Mouse (Mus musculus): ENCODE data around the gene Cops7b.
A peak's percentile ranks its signal among the peaks of the same experiment; 100 is the strongest.

The Cops7b gene

DNA sequence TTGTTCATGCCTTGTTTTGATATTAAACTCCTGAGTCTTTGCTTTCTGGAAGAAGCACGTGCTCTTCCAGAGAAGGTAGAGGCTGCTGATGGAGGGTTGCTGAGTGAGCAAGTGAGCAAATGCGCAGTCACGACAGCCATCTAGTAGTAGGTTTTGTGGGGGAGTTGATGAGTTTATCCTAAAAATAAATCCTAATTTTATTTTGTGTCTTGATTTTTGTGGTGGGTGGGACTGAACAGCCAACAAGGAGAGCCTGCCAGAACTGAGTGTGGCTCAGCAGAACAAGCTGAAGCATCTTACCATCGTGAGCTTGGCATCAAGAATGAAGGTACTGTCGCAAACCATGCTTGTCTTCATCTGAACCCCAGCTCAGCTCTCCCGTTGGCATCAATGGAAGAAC is 13.8 kb downstream of the Cops7b start:
- DNase-seq (ENCODE audit: low spot score in 2 of 2) = peak; percentile 24 to 56

GRCm38 (mm10) chr1:86598516-86598915 is 15.8 kb downstream of the Cops7b start:
- no peak for DNase-seq (ENCODE audit: low spot score in 2 of 2)

- no peak for DNase-seq (ENCODE audit: low spot score in 2 of 2)
Observed at GRCm38 (mm10) chr1:86600117-86600516, 17.4 kb downstream of the Cops7b start.

DNA sequence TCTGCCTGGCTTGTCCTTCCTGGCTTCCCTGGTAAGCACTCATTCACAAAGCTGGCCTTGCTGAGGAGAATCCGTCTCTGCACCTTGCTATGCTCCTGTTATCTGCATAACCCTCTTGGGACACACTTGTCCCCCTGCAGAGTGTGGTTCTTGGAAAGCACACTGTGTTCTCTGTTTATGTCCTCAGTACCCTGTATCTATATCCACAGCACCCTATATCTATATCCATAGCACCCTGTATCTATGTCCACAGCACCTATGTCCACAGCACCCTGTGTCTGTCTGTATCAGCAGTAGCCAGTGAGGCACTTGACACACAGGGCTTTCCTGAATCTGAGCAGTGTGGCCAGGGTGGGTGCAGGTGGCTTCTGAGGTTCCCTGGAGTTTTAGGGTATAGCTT is 28.2 kb downstream of the Cops7b start:
- DNase-seq (ENCODE audit: low spot score in 2 of 2) = no peak

DNA sequence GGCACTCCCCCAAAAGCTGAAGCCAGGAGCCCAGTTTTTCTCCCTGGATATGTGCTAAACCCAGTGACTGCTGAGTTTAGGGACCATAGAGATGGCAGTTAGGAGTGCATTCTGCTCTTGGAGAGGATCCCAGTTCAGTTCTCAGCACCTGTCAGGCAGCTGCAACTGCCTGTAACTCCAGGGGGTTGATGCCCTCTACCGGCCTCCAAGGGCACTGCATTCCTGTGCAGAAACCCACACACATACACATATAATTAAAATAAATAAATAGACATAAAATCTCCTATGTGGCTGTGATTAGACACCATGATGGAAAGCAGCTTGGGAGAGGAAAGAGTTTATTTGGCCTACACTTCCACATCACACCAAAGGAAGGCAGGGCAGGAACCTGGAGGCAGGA is 29.4 kb downstream of the Cops7b start:
- DNase-seq (ENCODE audit: low spot score in 2 of 2) = no peak

GRCm38 (mm10) chr1:86614269-86614668 is 31.6 kb downstream of the Cops7b start:
- DNase-seq (ENCODE audit: low spot score in 2 of 2) = no peak

DNA sequence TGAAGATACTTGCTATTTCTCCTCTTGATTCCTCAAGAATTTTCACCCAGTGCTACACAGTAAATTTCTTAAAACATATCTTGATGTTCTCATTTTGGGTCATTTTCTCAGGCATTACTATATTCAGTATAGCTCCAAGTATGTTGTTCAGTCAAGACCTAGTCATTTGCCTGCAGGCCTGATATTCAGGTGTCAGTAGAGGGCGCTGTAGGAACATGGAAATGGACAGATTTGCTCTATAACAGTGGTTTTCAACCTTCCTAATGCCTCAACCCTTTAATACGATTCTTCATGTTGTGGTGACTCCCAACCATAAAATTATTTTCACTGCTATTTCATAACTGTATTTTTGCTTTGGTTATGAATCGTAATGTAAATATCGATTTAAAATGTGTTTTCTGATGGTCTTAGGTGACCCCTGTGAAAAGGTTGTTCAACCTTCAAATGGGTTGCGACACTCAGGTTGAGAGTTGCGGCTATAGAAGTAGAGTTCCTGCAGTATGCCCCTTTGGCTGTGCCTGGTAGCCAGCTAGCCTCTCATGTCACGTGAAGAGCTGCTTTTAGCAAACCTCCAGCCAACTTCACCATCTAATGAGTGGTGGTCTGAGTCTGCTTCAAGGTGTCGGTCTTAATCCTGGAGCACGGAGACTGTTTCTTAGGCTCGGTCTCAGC is 35.9 kb downstream of the Cops7b start:
- DNase-seq (ENCODE audit: low spot score in 2 of 2) = peak; percentile 57 to 60

- no peak for DNase-seq (ENCODE audit: low spot score in 2 of 2)
Observed at GRCm38 (mm10) chr1:86622296-86622695, 39.6 kb downstream of the Cops7b start.

DNA sequence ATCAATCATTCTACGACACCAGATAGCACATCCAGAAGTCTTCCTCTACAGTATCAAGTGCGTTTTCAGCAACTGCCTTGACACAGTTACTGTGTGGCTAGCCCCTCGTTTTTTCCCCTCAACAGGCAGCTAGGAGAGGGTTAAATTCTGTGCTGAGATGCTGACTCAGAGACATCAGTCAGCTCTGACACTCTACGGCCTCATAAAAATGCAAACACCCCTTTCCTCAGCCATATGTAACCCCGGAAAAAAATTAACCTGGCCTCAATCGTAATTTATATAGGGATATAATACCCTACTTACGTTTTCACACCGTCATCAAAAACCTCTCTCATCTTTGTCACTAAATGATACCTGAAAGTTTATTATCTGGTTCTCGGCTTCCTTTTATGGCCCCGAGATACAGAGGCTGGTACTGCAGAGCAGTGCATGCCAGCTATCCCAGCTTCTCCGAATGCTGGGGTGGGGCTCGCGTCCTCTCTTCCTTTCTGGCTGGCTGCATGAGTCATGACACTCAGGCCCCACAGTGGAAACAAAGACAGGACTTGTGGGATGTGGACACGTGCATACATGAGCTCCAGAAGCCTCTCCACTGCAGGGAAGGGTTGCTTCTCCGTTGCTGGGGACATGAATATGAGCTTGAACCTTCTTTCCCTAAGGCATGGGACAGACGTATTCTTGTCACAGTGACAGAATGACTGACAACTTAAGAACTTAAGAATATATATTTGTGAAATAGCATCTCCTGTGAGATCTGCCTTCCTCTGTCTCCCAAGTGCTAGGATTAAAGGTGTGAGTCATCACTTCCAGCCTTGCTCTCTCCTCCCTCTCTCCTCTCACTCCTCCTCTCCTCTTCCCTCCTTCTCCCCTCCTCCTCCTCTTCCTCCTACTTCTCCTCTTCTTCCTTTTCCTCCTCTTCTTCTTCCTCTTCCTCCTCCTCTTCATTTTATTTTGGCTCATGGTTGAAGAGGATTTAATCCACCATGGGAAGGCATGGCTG is 40.6 kb downstream of the Cops7b start:
- no peak for DNase-seq (ENCODE audit: low spot score in 2 of 2)

GRCm38 (mm10) chr1:86628270-86628669 is 45.6 kb downstream of the Cops7b start:
- no peak for DNase-seq (ENCODE audit: low spot score in 2 of 2)

GRCm38 (mm10) chr1:86629936-86630335 is 47.2 kb downstream of the Cops7b start:
- DNase-seq (ENCODE audit: low spot score in 2 of 2) = no peak

DNA sequence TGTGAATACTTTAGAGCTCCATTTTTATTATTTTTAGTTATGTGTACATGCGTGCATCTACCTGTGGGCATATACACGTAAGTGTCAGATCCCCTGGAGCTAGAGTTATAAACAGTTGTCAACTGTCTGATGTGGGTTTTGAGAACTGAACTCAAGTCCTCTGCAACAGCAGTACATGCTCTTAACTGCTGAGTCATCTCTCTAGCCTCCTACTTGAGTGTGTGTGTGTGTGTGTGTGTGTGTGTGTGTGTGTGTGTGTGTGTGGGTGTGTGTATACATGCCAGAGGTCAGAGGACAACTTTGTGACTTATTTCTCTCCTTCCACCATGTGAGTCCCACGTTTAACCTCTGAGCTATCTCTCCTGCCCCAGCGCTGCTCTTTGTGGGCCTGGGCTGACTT is 47.8 kb downstream of the Cops7b start:
- no peak for DNase-seq (ENCODE audit: low spot score in 2 of 2)

DNA sequence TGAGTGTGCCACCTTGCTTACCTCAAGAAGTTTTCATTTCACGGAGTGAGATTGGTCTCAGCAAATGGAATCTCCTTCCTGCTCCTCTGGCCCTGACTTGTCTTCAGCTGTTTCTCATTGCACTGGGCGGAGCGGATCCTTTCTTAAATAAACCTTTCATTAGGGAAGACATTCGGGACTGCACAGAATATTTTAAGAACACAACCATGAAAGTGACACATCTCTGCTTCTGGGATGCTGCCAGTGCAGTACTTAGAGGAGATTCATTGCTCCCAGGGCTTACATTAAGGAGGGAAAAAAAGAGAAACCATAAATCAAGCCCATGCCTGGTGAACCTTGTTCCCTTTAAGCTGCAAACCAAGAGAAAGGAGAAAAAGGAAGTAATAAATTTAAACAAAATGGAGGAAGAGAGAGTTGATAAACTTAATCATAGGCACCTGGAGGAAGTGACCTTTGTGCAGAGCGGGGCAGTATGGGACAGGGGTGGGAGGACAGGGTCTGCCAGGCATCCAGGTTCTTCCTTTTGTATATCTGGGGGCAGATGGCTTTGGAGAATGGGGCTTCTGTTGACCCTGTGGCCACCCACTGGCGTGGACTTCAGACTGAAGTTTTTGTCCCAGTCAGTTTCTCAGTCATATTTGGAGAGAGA is 50.2 kb downstream of the Cops7b start:
- DNase-seq (ENCODE audit: low spot score in 2 of 2) = no peak

DNA sequence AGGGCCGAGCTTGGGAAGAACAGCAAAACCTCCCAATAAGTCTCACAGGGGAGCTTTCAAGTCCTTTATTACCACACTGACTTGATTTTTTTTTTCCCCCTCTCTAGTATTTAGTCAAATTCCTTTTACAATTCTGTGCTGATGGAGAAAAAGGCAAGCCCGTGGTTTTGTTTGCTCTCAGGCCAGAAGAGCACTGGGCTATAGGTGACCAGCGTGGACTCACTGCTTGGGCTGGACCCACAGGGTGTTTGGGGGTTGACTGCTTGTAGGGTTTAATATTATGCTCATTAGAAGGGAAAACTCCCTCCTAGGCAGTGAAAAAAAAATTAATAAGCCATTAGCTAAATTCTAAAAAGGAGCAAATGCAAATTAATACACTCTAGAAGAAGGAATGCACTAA is 50.7 kb downstream of the Cops7b start:
- DNase-seq (ENCODE audit: low spot score in 2 of 2) = no peak

- no peak for DNase-seq (ENCODE audit: low spot score in 2 of 2)
Observed at GRCm38 (mm10) chr1:86633840-86634750, 51.4 kb downstream of the Cops7b start.

GRCm38 (mm10) chr1:86634751-86635359 is 52.2 kb downstream of the Cops7b start:
- DNase-seq (ENCODE audit: low spot score in 2 of 2) = peak in 1 of 2 experiments; percentile 9

DNA sequence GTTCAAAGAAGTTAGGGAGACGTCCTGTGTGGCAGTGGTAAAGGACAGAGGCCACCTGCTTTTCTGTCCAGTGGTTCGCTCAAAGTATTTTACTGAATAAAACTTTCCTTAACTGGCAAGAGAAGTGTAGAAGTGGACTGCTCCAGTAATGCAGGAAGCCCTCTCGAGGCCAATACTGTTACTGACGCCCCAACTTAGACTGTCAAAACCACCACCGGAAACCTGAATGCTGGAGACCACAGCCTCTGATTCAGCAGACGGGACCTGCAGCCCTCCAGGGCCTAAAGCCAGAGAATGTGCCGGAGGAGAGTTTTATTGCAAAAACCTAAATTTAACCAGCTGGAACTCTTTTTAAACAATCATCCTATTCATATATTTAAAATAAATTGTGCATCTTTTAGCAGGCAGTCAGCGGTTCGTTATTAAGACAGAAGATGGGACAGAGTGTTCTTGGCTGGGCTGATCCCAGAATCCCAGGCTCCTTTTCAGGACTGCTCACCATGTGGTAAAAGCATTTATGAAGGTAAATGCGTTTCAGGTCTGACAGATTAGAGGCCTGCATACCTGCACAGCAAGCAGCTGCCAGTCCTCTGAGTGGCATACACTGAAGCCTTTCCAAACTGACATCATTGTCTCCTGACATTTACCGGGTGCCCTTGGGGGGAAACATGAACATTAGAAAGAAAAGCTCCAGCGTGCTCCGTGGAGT is 60.6 kb downstream of the Cops7b start:
- no peak for DNase-seq (ENCODE audit: low spot score in 2 of 2)

DNA sequence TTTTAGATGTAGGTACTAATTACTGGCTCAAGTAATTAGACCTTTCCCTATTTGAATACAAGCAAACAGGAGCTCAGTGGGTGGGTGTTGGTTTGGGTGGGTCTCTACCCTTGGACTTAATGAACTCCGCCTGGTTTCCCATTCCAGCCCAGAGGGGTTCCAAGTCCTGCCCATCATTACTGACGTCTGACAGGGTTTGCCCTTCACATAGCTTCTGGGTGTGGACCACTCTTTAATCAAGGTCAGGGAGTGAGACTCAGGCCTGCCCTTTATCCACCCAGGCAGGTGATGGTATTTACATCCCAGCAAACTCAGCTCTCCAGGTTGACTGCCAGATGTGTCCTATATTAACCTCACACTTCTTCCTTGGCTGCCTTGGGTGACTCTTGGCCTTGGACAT is 64.8 kb downstream of the Cops7b start:
- DNase-seq (ENCODE audit: low spot score in 2 of 2) = no peak

DNA sequence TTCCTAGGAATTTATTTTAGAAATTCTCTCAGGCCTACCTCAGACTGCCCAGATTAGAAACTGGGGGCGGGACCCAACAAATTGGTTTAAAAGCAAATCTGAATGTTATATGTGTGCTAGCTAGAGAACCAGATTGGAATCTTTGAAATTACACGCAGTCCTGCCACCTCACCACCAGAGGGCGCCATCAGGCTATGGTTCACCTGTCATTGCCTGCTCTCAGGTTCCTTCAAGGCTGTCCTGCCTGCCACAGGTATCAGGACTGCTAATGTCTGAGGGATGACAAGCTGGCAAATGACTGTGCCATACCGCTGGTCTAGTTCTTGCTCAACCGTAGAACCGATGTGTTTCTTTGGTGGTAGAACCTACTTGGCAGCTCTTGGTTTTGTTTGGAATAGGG is 67.6 kb downstream of the Cops7b start:
- peak; percentile 36 to 41 for DNase-seq (ENCODE audit: low spot score in 2 of 2)

- no peak for DNase-seq (ENCODE audit: low spot score in 2 of 2)
Observed at GRCm38 (mm10) chr1:86652675-86653074, 70.0 kb downstream of the Cops7b start.

All from right cerebral cortex, postnatal 36 days (tissue).